Mouse (Mus musculus) CH12.LX (cell line): ENCODE data around the gene Pip5k1a. TPM values are rescaled to one million over a fixed set of nuclear protein-coding genes. Genes with fewer than 3 reads are reported as not detected.
A peak's percentile ranks its signal among the peaks of the same experiment; 100 is the strongest.

Experiments used
- DNase-seq: peaks from one replicate; pipeline ENCODE4 v3.0.0-alpha.2; 2013; ENCODE audit errors: extremely low read depth
- H3K27ac ChIP-seq: 2 replicates; pipeline ENCODE4 v1.5.1; 2012; ENCODE audit warnings: low read depth, mild to moderate bottlenecking, control low read depth, moderate library complexity; ENCODE audit not compliant: insufficient read depth
- H3K27me3 ChIP-seq: replicated peaks from 2 replicates; pipeline ENCODE3; 2012; ENCODE audit warnings: inconsistent platforms
- H3K36me3 ChIP-seq, 2 experiments: replicated peaks in 1 of 2; 2 replicates each; pipeline versions ENCODE3 to v1.6.1; 2012; ENCODE audit warnings: inconsistent platforms in 1 of 2, low read length in 1 of 2, mild to moderate bottlenecking in 1 of 2, mixed read lengths in 1 of 2, moderate library complexity in 1 of 2; ENCODE audit not compliant: control insufficient read depth in 1 of 2, insufficient read depth in 1 of 2
- H3K4me1 ChIP-seq, 2 experiments: 2 replicates each; pipeline ENCODE4 v1.6.1; 2012; ENCODE audit warnings: inconsistent platforms in 1 of 2, moderate library complexity in 1 of 2; ENCODE audit not compliant: insufficient read depth in 2 of 2, control insufficient read depth in 1 of 2
- H3K4me2 ChIP-seq: 2 replicates; pipeline ENCODE4 v1.6.1; 2012; ENCODE audit warnings: low read depth, mild to moderate bottlenecking, control low read depth; ENCODE audit not compliant: poor library complexity, insufficient read depth, severe bottlenecking
- H3K4me3 ChIP-seq, 3 experiments: fragments of 150-350 bp in 1 of 3; sonication (generic) in 1 of 3; replicated peaks in 1 of 3; 2 replicates each; pipeline versions ENCODE3 to v1.5.1; 2011 to 2012; ENCODE audit warnings: low read depth in 2 of 3, low read length in 2 of 3, mild to moderate bottlenecking in 2 of 3, moderate library complexity in 2 of 3, control low read depth in 1 of 3, improper control_type of control experiment in 1 of 3, inconsistent platforms in 1 of 3, mixed read lengths in 1 of 3; ENCODE audit not compliant: poor library complexity in 1 of 3
- H3K79me2 ChIP-seq: replicated peaks from 2 replicates; pipeline ENCODE4 v1.6.1; 2012; ENCODE audit warnings: mild to moderate bottlenecking, moderate library complexity; ENCODE audit not compliant: control insufficient read depth, poor library complexity, insufficient read depth, severe bottlenecking; ENCODE audit errors: extremely low read depth
- H3K9ac ChIP-seq: 2 replicates; pipeline ENCODE4 v1.6.1; 2012; ENCODE audit warnings: low read depth, mild to moderate bottlenecking, control low read depth, moderate library complexity; ENCODE audit not compliant: insufficient read depth
- H3K9me3 ChIP-seq: replicated peaks from 2 replicates; pipeline ENCODE3; 2012; ENCODE audit warnings: low read length, inconsistent platforms, mixed read lengths
- CHD2 ChIP-seq: IDR thresholded peaks from 2 replicates; pipeline ENCODE4 v1.6.1; 2011; ENCODE audit warnings: low read length, improper control_type of control experiment
- IRF4 ChIP-seq: IDR thresholded peaks from 2 replicates; pipeline ENCODE4 v1.6.1; 2014; ENCODE audit warnings: low read depth, mild to moderate bottlenecking, inconsistent platforms, low read length, improper control_type of control experiment
- NELFE ChIP-seq: IDR thresholded peaks from 2 replicates; pipeline ENCODE4 v1.6.1; 2011; ENCODE audit warnings: low read depth, low read length, improper control_type of control experiment
- RAD21 ChIP-seq: IDR thresholded peaks from 2 replicates; pipeline ENCODE4 v1.6.1; 2011; ENCODE audit warnings: low read depth, mild to moderate bottlenecking, low read length, improper control_type of control experiment, moderate library complexity
- SMC3 ChIP-seq: IDR thresholded peaks from 2 replicates; pipeline ENCODE4 v1.6.1; 2011; ENCODE audit warnings: low read depth, low read length, improper control_type of control experiment
- ZKSCAN1 ChIP-seq: IDR thresholded peaks from 2 replicates; pipeline ENCODE4 v1.6.1; 2012; ENCODE audit warnings: low read depth, inconsistent platforms, low read length, improper control_type of control experiment, borderline replicate concordance
- dilution Hi-C: fragments of 300-500 bp; cut with MboI; formaldehyde crosslinking; loops from 2 replicates; pipeline ENCODE4 v1.14.3; 2020; ENCODE audit warnings: low sequenced_read_pairs; ENCODE audit not compliant: extremely low pct_unique_long_range_greater_than_20kb, extremely low pct_ligation_motif_present
- in situ Hi-C: fragments of 300-500 bp; cut with MboI; formaldehyde crosslinking; loops from 3 replicates; pipeline ENCODE4 v1.14.3; 2019; ENCODE audit warnings: low sequenced_read_pairs, low pct_ligation_motif_present, low pct_unique_long_range_greater_than_20kb, mixed read lengths
- polyA plus RNA-seq: library from polyadenylated mRNA; unstranded; fragments of >175 nt; gene quantifications from 2 replicates; pipeline ENCODE4 v1.2.1, GENCODE M21; 2012; ENCODE audit warnings: low read depth; ENCODE audit not compliant: insufficient read length
- total RNA-seq, 2 experiments: library from RNA; depleted of rRNA; stranded (reverse); fragments of 300-350 nt in 1 of 2; fragments of >200 nt in 1 of 2; gene quantifications; 2 replicates each; pipeline ENCODE4 v1.2.3; 2012 to 2014

The Pip5k1a gene
- total and polyA plus RNA-seq, 3 experiments, result 21.5 to 35.8 (median 34.1) TPM

GRCm38 (mm10) chr3:95140795-95141194, 34.1 kb upstream of the Pip5k1a start:
- H3K79me2 ChIP-seq, result peaks cover 12% of the 10 kb centered on the region
- peak overlapping the region; percentile 69 for H3K4me2 ChIP-seq
- in situ Hi-C loops, result loop anchor here (10.0 kb wide), 1 partner anchor 74 kb away; the partner anchor contains the start of gene Gabpb2
- peaks cover 19 to 22% of the 10 kb centered on the region in 2 experiments for H3K36me3 ChIP-seq
- peak overlapping the region; percentile 81 for H3K27ac ChIP-seq
- H3K4me1 ChIP-seq, result peaks cover 15 to 41% of the 10 kb centered on the region in 2 experiments
- peak overlapping the region; percentile 51 to 65 (median 61) for H3K4me3 ChIP-seq
- H3K9me3 ChIP-seq, result no peaks in the 10 kb centered on the region
- no peak for DNase-seq
- H3K27me3 ChIP-seq, result no peaks in the 10 kb centered on the region
- peak; percentile 66 for TF ChIP-seq ZKSCAN1
- no peak for TF ChIP-seq RAD21
- TF ChIP-seq NELFE, result no peak
- dilution Hi-C loops, result no loop called here
- H3K9ac ChIP-seq, result peak overlapping the region; percentile 72; the same call in 1 of the 2 replicates

GRCm38 (mm10) chr3:95140289-95140595, 33.5 kb upstream of the Pip5k1a start:
- H3K79me2 ChIP-seq, result peaks cover 12% of the 10 kb centered on the region
- H3K4me3 ChIP-seq, result peak overlapping the region in 1 of 3 experiments; percentile 12
- no peak for DNase-seq
- dilution Hi-C loops, result no loop called here
- no peak overlapping the region for H3K4me2 ChIP-seq
- peaks cover 19 to 22% of the 10 kb centered on the region in 2 experiments for H3K36me3 ChIP-seq
- H3K9me3 ChIP-seq, result no peaks in the 10 kb centered on the region
- no peak overlapping the region for H3K9ac ChIP-seq
- no peaks in the 10 kb centered on the region for H3K27me3 ChIP-seq
- in situ Hi-C loops, result loop anchor here (10.0 kb wide), 1 partner anchor 75 kb away; the partner anchor contains the start of gene Gabpb2
- H3K4me1 ChIP-seq, result peaks cover 15 to 42% of the 10 kb centered on the region in 2 experiments
- 0 out of 2 replicates have a peak overlapping the region, but pooled peaks have one; percentile 14 for H3K27ac ChIP-seq
- TF ChIP-seq RAD21 (no peak), NELFE (no peak), CHD2 (no peak)

- TF ChIP-seq IRF4, result peak; percentile 29; the same call in 1 of the 2 replicates
- no peak for TF ChIP-seq SMC3
- H3K27me3 ChIP-seq, result no peaks in the 10 kb centered on the region
- no peak for DNase-seq
- dilution Hi-C loops, result no loop called here
- peaks cover 19 to 22% of the 10 kb centered on the region in 2 experiments for H3K36me3 ChIP-seq
- H3K9ac ChIP-seq, result no peak overlapping the region
- 0 out of 2 replicates have a peak overlapping the region, but pooled peaks have one; percentile 14 for H3K27ac ChIP-seq
- H3K79me2 ChIP-seq, result peaks cover 16% of the 10 kb centered on the region
- no peak overlapping the region for H3K4me2 ChIP-seq
- in situ Hi-C loops, result loop anchor here (10.0 kb wide), 1 partner anchor 75 kb away; the partner anchor contains the start of gene Gabpb2
- H3K4me3 ChIP-seq, result peak overlapping the region in 1 of 3 experiments; percentile 12
- H3K4me1 ChIP-seq, result peaks cover 15 to 42% of the 10 kb centered on the region in 2 experiments
- H3K9me3 ChIP-seq, result no peaks in the 10 kb centered on the region
Observed at GRCm38 (mm10) chr3:95139586-95140288, 33.0 kb upstream of the Pip5k1a start.
